Mouse (Mus musculus) urinary bladder, postnatal 25 days (tissue): ENCODE data around the gene Map3k1.

Experiments used
- DNase-seq: peaks from one replicate; pipeline ENCODE4 v3.0.0; 2022; ENCODE audit warnings: low spot score

Gene Map3k1

DNA sequence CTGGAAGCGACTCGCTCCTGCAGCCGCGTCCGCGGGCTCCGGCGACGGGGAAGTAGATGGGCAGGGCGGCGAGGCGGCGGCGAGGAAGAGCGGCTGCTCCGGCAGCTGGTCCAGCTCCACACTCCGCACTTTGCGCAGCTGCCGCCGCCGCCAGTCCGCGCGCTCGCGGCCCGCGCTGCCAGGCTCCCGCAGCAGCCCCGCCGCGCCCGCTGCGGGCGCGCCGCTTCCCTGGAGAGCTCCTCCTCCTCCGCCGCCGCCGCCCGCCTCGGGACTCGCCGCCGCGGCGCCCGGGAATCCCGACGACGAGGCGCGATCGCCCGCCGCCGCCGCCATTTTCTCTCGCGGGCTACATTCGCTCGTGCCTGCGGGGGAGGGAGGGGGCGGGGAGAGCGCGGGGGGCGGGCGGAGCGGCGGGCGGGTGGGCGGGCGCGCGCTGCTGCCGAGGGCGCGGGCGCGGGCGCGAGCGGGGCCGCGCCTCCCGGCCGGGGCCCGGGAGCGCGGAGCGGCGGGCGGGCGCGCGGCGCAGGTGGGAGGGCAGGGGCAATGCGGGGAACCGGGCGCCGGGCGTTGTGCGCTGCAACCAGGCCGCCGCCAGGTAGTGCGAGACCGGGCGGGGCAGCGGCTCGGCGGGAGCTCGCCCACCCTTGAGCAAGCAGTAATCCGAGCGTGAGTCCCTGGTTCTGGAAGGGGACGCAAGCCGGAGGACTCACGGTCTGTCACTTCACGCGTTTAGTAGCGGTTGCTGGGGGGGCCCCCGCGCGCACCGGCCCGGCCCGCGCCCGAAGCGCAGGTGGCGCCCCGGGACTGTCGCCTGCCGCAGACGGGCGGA is at the start of gene Map3k1:
Gene Map3k1, minus strand, starts transcription at position 357 of the 829 bp plus-strand sequence.
- peak; percentile 64 for DNase-seq

DNA sequence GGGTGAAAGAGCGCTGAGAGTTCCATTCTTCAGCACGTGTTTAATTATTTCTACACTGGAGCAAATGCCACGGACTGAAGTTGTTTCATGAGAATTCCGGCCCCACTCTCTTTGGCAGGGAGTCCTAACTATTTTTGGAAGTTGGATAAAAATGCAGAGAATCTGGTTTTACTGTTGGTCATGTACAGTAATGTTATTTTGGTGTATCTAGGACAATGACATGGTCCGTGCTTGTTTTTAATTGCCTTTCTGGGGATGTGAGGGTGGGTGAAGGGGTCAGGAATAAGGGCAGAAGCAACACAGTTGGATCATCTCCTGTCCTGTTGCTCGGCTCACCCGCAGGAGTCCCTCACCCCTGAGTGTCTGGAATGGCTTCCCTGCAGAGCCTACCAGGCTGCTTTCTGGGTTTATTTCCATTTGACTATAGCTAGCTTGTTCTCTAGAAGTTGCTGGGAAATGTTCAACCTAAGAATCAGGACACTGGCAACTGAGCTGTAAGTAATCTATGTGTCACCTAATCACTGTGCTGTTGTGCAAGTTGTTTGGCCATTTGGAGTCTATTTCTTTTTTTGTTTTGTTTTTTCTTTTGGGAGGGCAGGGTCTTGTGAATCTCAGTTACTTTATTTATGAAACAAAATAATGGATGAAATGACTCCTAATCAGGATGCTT is 48.1 kb upstream of the Map3k1 start:
- DNase-seq: no peak

DNA sequence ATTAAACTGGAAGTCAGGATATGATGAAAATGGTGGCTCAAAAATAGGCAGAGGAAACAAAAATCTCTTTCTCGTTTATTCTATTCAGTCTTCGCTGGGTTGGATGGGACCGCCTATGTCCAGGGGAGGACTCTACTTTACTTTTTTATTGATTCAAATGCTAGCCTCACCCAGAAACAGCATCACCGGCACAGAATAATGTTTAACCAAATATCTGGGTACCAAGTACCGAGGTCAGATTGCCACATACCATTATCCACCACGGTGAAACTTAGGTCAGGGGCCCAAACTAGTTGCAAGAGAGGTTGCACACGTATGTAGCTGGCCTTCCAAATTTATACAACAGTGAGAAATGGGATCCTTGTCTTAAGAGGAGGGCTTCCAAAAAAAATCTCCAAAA is 47.4 kb upstream of the Map3k1 start:
- no peak for DNase-seq

DNA sequence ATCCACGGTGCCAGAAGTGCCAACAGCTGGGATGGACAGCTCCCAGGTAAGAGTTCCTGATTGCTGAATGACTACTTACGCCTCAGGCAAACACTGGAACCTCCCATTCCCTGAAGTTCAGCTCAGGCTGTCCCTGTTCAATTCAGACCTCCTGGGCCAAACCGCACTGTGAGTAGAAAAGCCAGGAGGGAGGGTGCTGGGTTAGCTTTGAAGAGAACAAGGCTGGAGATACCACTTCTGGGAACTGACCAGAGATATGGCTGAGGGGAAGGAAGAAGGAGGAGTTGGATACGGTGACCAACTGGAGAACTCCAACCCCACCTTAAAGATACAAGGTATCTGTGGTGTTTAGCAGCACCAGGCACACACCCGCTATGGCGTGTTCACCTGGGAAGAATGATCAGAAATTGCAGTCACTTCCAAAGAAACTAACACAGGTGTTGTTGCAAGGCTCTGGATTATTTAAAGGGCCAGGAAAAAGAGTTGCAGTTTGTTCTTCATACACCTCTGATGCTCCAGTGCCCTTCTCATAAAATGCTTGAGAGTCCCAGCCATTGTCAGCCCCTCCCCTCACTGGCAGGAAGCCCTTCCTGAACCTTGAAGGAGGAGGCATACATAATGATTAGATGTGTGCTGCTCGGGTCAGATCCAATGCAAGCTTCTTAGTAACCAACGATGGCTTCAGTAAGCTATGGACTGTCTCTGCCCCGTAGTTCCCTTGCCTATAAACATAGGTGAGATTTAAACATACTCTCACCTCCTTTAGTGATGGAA is 43.8 kb upstream of the Map3k1 start:
- no peak for DNase-seq

DNA sequence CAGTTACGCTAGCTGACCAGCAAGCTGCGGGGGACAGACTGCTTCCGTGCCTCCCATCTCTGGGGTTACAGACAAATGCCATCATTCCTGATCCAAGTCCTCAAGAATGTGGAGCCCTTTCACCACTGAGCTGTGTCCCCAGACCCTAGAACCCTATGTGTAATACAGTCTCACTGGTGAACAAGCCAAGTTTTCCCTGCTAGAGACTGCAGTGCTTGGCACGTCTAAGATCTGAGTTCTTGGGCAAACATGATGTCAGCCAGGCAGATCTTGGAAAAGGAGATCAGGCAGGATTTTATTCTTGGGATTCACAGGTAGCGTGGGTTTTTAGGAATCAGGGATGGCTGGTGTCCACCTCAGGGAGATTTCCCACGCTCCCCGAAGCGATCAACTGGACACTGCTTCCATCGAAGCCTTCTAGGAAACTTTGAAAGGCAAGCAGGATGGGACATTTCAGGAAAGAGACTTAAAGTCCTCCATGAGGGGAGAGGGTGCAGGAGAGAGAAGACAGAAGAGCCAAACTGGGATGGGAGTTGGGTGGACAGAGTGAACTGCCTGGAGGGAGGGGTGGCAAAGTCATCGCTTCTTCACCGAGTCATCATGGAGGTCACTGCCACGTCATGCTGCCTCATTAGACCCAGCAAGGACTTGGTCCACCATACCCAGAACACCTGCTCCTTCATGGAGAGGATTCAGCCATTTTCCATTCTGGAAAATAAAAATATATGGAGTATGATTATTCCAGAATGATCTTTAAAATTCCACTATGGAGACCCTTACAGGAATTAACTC is 41.4 kb upstream of the Map3k1 start:
- DNase-seq: no peak

DNA sequence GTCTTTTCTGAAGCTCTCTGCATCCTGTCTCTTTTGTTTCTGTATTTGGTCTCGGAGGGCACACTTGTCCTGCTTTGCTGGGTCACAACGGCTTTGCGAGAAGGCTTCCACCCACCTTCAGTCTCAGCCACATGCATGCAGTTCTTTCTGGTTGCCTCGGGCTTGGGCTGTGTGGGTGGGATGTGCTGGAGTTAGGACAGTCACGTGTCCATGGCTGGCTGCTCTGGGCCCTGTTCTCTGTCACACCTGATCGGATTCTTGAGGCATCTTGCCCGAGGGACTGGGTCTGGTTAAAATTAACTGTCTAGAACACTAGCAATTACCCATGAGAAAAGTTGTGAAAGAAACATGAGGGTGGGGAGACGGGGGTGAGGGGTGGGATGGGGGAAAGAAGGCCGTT is 36.7 kb upstream of the Map3k1 start:
- DNase-seq: no peak

DNA sequence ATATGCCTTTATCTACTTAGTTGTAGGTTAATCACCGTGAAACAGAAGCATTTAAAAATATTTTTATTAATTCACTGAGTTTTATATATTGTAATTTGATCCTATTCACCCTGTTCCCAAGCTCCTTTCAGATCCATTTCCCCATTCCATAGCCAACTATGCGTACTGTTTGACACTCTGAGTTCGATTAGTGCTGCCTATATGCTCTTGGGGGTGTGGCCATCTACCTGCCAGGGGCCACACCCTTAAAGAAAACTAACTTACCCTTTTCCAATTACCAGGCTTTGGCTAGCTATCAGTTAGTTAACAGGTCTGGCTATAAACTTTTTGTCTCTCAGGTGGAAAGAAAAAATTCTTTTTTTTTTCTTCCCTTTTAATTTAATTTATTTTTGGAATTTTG is 35.5 kb upstream of the Map3k1 start:
- no peak for DNase-seq

DNA sequence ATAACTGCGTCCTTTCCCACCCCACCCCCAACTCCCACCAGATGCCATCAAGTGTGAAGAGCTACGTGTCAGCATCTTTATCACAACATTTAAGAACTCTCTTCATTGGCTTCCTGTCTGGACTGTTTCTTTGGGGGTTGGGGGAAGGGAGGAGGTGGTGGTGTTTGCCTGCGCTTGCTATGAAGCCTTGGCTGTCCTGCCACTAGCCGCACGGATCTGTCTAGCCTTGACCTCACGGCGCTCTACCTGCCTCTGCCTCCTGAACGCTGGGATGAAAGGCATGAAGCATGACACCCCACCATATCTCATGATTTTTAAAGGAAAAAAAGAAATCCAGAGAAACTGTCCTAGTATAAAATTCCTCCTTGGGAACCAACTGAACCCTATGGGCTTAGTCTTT is 27.0 kb upstream of the Map3k1 start:
- no peak for DNase-seq

DNA sequence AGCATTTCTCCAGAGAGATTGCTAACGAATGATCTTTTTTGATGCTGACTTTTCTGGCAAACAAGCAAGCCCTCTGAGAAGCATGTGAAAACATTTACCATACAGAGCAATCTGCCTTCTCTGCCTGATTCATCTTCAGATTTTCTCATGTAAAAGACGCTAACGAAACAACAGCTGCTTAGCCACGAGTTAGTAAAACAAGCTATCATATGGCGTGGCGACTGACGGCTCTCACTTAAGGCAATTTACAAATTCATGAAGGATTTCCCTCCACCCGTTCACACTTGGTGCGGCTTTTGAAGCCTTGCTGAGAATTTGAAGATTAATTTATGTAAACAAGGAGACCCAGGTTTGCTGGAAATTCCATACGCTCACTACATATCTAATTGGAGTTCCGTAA is 25.8 kb upstream of the Map3k1 start:
- no peak for DNase-seq

DNA sequence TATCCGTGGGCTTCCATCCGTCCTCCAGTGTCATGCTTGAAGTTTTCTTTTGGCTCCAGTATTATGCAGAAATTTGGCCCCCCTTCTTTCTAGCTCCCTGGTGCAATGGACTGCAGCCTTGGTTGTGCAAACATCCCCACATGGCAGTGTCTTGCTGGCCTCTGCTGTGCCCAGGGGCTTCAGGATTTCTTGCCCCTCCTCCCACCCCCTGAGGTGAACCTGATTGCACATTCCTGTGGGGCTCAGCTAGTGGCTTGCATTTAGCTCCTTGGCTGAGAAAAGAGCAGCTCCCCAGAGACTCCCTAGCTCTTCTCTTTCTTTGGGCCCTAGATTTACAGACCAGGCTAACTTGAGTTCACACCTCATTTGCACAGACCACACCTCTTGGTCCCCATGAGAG is 20.7 kb upstream of the Map3k1 start:
- no peak for DNase-seq

DNA sequence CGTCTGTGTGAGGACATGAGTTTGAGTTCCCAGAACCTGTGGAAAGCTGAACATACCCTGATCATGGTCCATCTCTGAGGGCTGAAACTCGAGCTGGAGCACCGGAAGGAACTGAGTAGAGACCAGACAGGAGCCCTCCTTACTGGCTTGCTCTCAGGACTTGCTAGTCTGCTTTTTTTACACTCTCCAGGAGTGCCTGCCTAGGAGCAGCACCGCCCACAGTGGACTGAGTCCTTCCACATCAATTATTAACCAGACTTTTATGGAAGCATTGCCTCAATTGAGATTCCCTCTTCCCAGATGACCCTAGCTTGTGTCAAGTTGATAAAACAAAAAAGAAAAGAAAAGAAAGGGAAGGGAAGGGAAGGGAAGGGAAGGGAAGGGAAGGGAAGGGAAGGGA is 18.7 kb upstream of the Map3k1 start:
- no peak for DNase-seq

DNA sequence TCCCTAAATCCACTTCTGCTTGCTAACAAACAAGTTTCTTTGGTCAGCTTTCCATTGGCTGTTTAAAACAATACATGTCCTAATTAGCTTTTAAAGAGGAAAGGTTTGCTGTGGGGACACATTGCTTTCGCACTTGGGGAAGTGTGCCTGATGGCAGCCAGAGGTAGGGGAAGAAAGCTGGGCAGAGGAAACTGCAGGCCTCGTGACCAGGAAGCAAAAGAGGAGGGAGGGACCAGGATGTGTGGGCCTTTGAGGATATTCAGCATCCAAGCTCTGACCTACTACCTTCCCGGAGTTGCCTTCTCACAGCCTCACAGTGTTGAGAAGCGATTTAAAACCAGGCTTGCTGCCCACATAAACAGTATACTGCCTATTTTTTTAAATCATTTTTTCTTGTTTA is 15.4 kb upstream of the Map3k1 start:
- no peak for DNase-seq

DNA sequence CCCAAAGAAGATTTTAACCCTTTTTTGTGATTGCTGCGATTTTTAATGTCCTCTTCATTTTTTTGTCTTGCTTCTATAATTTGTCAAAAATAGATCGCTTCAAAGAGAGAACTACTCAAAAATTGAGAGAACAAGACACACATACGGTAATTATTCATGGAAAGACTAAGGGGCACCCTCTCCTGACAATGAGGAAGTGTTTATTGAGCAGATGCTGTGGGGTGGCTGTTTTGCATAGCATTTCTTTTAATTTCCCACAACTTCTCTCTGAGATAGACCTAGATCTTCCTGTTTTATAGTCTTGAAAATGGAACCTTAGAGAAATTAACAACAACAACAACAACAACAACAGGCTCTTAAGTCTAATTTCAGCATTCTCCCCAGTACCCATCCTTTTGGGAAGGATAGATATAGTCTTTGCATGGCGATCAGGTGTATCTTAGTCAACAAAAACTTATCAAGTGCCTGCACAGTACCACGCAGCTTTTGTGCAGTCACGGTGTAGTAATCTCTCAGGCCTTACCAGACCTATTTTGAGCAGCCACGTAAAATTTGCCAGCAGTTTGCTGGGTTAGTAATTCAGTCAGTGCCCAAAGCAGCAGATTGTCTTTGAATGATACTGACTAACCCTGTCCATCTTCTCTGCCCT is 13.1 kb upstream of the Map3k1 start:
- DNase-seq: no peak

DNA sequence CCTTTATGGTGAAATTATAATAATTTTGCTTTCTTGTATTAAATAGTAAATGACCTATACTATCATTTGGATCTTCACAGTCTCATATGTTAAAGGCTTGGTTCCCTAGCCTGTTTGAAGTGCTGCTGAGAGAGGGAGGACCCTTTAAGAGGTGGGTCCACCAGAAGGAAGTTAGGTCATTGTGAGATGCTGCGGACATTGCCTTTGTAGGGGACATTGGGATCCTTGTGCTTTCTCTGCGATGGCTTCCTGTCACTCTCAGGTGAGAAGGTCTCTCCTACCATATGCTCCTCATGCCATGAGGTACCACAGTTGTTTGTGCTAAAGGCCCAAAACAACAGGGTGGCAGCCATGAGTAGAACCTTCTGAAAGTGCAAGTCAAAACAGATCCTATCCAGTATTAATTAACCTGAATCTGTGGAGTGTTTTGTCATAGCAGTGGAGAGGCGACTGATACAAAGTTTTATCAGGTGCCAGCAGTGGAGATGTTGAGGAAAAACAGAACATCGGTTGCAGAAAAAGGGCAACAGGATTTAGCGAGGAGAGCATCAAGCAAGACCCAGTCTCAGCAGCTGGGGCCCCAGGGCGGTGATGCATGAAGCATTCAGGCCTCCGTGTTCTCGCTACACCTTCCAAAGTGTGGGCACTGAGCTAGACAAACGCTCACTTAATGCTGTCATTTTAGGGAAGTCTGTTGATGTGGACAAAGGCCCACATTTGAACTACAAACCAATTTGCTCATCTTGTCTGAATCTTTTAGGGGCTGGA is 11.0 kb upstream of the Map3k1 start:
- no peak for DNase-seq

DNA sequence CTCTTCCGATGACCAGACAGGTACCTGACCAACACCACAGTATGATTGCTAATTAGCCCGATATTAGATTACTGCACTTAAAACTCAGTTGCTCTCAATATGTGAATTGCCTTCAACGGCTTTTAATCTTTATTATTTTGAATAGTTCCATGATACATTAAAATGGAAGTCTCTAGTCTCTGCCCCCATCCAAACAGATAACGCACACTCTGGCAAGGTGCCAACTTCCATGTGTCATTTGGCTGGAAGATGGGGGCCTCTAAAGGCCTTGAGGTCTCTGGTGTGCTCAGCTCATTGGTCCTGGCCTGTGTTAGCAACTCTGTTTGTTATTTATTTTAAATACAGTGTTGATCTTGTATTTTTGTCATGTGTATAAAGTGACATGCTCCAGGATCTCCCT is 10.3 kb upstream of the Map3k1 start:
- DNase-seq: no peak

DNA sequence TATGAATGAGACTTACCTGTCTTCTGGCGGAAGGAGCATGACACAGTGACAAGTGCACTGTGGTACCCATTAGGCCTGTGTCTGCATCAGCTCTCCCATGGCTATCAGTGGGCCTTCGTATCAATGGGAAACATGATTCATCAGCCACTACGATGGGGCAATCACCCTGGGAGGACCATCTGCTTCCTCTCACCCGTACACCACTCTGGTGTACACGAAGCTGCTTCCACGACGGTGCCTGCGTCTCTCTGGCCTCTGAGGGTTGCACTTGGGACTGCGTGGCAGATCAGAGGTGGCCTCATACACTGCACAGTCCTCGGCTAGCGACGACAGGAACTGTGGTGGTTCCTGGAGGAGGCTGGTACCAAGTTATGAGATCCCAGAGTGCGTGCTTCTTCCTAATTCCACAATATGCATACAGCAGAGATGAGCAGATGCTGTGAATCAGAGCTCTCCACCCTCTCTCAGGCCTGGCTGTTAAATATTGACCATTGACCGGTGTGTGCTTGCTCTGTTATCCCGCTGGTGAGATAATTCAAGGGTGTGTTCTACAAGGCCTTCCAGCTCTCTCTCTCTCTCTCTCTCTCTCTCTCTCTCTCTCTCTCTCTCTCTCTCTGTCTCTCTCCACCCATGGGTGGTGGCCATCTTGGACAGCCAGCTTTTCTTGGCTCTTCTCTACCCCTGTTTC is 9.6 kb upstream of the Map3k1 start:
- no peak for DNase-seq

DNA sequence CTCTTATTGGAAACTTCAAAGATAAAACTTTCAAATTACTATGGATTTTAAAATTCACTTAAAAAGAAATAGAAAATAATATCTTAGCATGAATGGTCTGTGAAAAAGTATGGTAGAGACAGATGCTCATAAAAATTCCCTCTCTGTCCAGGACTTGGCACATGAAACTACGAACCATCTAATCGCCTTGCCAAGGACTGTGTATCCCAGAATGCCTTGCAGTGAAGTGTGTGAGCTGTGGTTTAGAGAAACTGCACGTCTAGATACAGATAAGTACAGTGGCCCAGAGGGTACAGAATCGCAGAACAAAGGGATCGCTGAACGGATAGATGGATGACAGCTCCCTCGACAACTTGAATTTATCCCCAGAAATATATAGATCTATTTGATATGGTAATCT is 9.0 kb upstream of the Map3k1 start:
- DNase-seq: no peak

DNA sequence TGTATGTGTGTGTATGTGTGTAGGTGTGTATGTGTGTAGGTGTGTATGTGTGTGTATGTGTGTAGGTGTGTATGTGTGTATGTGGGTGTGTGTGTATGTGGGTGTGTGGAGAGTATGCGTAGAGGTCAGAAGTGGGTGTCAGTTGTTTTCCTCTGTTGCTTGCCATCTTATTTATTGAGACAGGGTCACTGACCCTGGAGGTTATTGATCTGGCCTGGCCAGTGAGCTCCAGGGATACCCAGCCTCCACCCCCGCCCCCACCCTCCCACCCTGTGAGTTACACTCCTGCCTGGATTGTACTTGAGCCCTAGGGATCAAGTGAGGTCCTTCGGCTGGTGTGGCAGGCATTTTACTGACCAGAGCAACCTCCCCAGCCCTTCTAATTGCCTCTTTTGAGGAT is 7.6 kb upstream of the Map3k1 start:
- no peak for DNase-seq

DNA sequence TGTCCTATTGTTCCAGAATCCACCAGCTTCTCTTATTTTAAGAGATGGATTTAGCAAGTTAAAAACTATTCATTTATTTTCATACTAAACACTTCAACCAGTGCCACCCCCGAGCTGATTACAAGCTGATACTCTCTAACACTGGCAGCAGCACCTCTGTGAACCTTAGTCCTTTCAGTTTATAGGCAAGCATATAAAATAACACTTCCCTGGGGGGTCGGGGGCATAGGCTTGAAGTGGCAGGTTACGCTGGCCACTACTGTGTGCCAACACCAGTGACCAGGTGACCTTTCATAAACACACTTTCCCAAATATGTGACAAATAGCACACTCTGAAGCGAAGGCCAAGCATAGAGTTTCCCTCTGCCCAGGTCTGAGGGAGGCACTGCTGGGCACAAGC is 6.7 kb upstream of the Map3k1 start:
- DNase-seq: no peak

DNA sequence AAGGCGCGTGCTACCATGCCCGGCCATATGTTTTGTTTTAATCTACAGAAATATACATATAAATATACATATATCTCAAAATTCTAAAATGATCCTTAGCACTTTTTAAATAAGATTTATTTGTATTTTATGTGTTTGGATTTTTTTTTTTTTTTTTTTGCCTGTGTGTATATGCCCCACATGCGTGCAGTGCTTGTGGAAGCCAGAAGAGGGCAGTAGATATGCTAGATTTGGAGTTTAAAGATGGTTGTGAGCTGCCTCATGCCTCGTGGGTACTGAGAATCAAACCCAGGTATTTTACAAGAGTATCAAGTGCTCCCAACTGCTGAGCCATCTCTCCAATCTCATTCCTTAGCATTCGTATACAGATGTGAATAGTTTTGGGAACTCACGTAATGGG is 6.2 kb upstream of the Map3k1 start:
- no peak for DNase-seq
